Mouse (Mus musculus) NIH3T3 (cell line): ENCODE measurements around the gene Dock2.

Source experiments
- DNase-seq: peaks from one replicate; pipeline ENCODE4 v3.0.0-alpha.2; 2012; ENCODE audit warnings: low read depth

The Dock2 gene

GRCm38 (mm10) chr11:34424546-34424945, 359.1 kb downstream of the Dock2 start:
- no peak for DNase-seq

- no peak for DNase-seq
Measured at GRCm38 (mm10) chr11:34421061-34421460, 362.6 kb downstream of the Dock2 start.

GRCm38 (mm10) chr11:34416619-34416979, 367.1 kb downstream of the Dock2 start:
- no peak for DNase-seq

- DNase-seq, result no peak
Measured at GRCm38 (mm10) chr11:34415884-34416618, 367.6 kb downstream of the Dock2 start.

GRCm38 (mm10) chr11:34406850-34407249, 376.8 kb downstream of the Dock2 start:
- DNase-seq, result no peak

GRCm38 (mm10) chr11:34406309-34406708, 377.4 kb downstream of the Dock2 start:
- DNase-seq, result no peak

- no peak for DNase-seq
Measured at GRCm38 (mm10) chr11:34405311-34405710, 378.4 kb downstream of the Dock2 start.

GRCm38 (mm10) chr11:34401343-34401742, 382.3 kb downstream of the Dock2 start:
- no peak for DNase-seq

GRCm38 (mm10) chr11:34398555-34398954, 385.1 kb downstream of the Dock2 start:
- no peak for DNase-seq

- no peak for DNase-seq
Measured at GRCm38 (mm10) chr11:34397661-34398060, 386.0 kb downstream of the Dock2 start.

GRCm38 (mm10) chr11:34395802-34396201, 387.9 kb downstream of the Dock2 start:
- no peak for DNase-seq

GRCm38 (mm10) chr11:34392105-34392504, 391.6 kb downstream of the Dock2 start:
- DNase-seq, result no peak

- no peak for DNase-seq
Measured at GRCm38 (mm10) chr11:34389261-34390116, 394.2 kb downstream of the Dock2 start.

GRCm38 (mm10) chr11:34385001-34385688, 398.5 kb downstream of the Dock2 start:
- no peak for DNase-seq

GRCm38 (mm10) chr11:34384178-34384577, 399.5 kb downstream of the Dock2 start:
- no peak for DNase-seq

- DNase-seq, result no peak
Measured at GRCm38 (mm10) chr11:34383501-34383900, 400.2 kb downstream of the Dock2 start.

GRCm38 (mm10) chr11:34377649-34378048, 406.0 kb downstream of the Dock2 start:
- no peak for DNase-seq

- DNase-seq, result no peak
Measured at GRCm38 (mm10) chr11:34375557-34375956, 408.1 kb downstream of the Dock2 start.

GRCm38 (mm10) chr11:34372224-34372623, 411.5 kb downstream of the Dock2 start:
- no peak for DNase-seq

GRCm38 (mm10) chr11:34356109-34356508, 427.6 kb downstream of the Dock2 start:
- DNase-seq, result no peak

GRCm38 (mm10) chr11:34355406-34355805, 428.3 kb downstream of the Dock2 start:
- DNase-seq, result no peak

GRCm38 (mm10) chr11:34349453-34350056, 434.1 kb downstream of the Dock2 start:
- DNase-seq, result no peak
